Mouse (Mus musculus) kidney, postnatal 10 days (tissue): ENCODE measurements at regions not wholly inside any gene's neighbourhood (a gene's known extent, or its start where the extent isn't known, plus 50 kb on each side); places are given as distances from the start of the nearest gene placed in this dataset.

Experiments used
- DNase-seq: peaks from one replicate; pipeline ENCODE4 v3.0.0; 2021; ENCODE audit warnings: mixed read lengths

GRCm38 (mm10) chr17:31777751-31778150 is 77.9 kb downstream of the Sik1 start:
- DNase-seq = no peak

- DNase-seq = no peak
These were observed 76.1 kb downstream of the Sik1 start for GRCm38 (mm10) chr17:31779466-31779865.

- no peak for DNase-seq
These were observed 73.4 kb downstream of the Sik1 start for GRCm38 (mm10) chr17:31782251-31782650.

GRCm38 (mm10) chr17:31783071-31783470 is 72.5 kb downstream of the Sik1 start:
- DNase-seq = no peak

GRCm38 (mm10) chr17:31788316-31788715 is 67.3 kb downstream of the Sik1 start:
- peak; percentile 39 for DNase-seq

- no peak for DNase-seq
These were observed 66.5 kb downstream of the Sik1 start for GRCm38 (mm10) chr17:31789068-31789583.

GRCm38 (mm10) chr17:31789906-31790279 is 65.7 kb downstream of the Sik1 start:
- DNase-seq = peak; percentile 72

GRCm38 (mm10) chr17:31790280-31791063 is 65.1 kb downstream of the Sik1 start:
- DNase-seq = peak; percentile 72

GRCm38 (mm10) chr17:31791656-31792055 is 63.9 kb downstream of the Sik1 start:
- DNase-seq = no peak

GRCm38 (mm10) chr17:31793040-31793439 is 62.6 kb downstream of the Sik1 start:
- DNase-seq = no peak

GRCm38 (mm10) chr17:31793521-31793920 is 62.1 kb downstream of the Sik1 start:
- peak; percentile 68 for DNase-seq

- peak; percentile 28 for DNase-seq
These were observed 61.6 kb downstream of the Sik1 start for GRCm38 (mm10) chr17:31793964-31794363.
